Mouse (Mus musculus) layer of hippocampus, adult 2 months (tissue): ENCODE measurements around the gene Grm4. TPM values are rescaled to one million over a fixed set of nuclear protein-coding genes. Genes with fewer than 3 reads are reported as not detected.

Experiments used
- DNase-seq, 2 experiments: peaks; one replicate each; pipeline ENCODE4 v3.0.0; 2022; ENCODE audit warnings: low spot score in 2 of 2
- H3K27ac ChIP-seq: fragments of 200-600 bp; 2 replicates; pipeline ENCODE4 v1.8.1; 2022
- H3K4me3 ChIP-seq: fragments of 200-600 bp; 2 replicates; pipeline ENCODE4 v1.8.1; 2022; ENCODE audit warnings: mild to moderate bottlenecking
- CTCF ChIP-seq: fragments of 200-600 bp; conservative IDR thresholded peaks from 2 replicates; pipeline ENCODE4 v1.8.1; 2022; ENCODE audit warnings: antibody characterized with exemption, mild to moderate bottlenecking, moderate library complexity
- total RNA-seq, 2 experiments: library from RNA; stranded (reverse); gene quantifications; 2 replicates each; pipeline ENCODE4 v1.2.3; 2021

Gene Grm4
- total RNA-seq, 2 experiments from 2014 or later: 7.9 to 9.6 TPM

DNA sequence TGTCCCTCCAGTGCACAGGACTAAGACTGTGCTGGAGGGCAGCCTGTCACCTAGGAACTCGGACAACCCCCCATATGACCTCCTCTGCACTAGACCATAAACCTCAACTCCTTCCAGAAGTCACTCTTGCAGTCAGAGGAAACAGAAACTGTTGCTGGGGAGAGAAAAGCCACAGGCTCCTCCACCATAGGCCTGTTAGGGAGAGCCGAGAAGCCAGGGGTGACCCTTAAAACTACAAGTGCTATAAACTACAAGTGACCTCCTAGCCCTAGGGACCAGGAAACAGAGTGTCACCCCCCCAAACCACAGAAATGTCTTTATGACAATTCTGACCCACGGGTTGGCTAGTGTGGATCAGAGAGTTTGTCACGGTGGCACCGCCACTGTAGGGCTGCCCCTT is 145.7 kb downstream of the Grm4 start:
- no peak for DNase-seq
- no peak for TF ChIP-seq CTCF
- Histone ChIP-seq H3K4me3 (no peak overlapping the region), H3K27ac (no peak overlapping the region)

Other genes with a start within 250 kb of the Grm4 start
- gene Hmga1, start 35.1 kb upstream of the Grm4 start, total RNA-seq: 10 to 100 TPM; 30.5 to 38.2 TPM
- 10 to 100 TPM; 61.6 to 66.1 TPM for gene AI413582, start 44.4 kb upstream of the Grm4 start, total RNA-seq
- 100 to 1,000 TPM; 462 to 510 TPM for gene Nudt3, start 102.1 kb upstream of the Grm4 start, total RNA-seq
- gene RPS10-NUDT3, start 113.8 kb upstream of the Grm4 start, total RNA-seq: not detected
- 100 to 1,000 TPM; 495 to 504 TPM for gene Rps10, start 115.3 kb upstream of the Grm4 start, total RNA-seq
- 100 to 1,000 TPM; 321 to 335 TPM for gene Pacsin1, start 134.1 kb upstream of the Grm4 start, total RNA-seq
- under 1 TPM; 0.59 to 0.61 TPM for gene Spdef, start 207.6 kb upstream of the Grm4 start, total RNA-seq